Mouse (Mus musculus) G1E (cell line): ENCODE measurements at regions not wholly inside any gene's neighbourhood (a gene's known extent, or its start where the extent isn't known, plus 50 kb on each side); places are given as distances from the start of the nearest gene placed in this dataset.

Experiments
- ATAC-seq: 2 replicates; pipeline ENCODE4 v1.8.0; 2016; ENCODE audit warnings: mild to moderate bottlenecking; ENCODE audit not compliant: insufficient number of reproducible peaks, poor library complexity, low FRiP score, severe bottlenecking; ENCODE audit errors: extremely low read depth
- DNase-seq: peaks from one replicate; pipeline ENCODE4 v3.0.0; 2012; ENCODE audit warnings: low spot score
- H3K27me3 ChIP-seq: 2 replicates; pipeline ENCODE4 v1.6.1; 2012; ENCODE audit warnings: mild to moderate bottlenecking, low read length, inconsistent platforms; ENCODE audit not compliant: insufficient read depth
- H3K36me3 ChIP-seq: replicated peaks from 2 replicates; pipeline ENCODE3; 2012; ENCODE audit warnings: mild to moderate bottlenecking, inconsistent platforms
- H3K4me1 ChIP-seq: 2 replicates; pipeline ENCODE4 v1.6.1; 2012; ENCODE audit warnings: low read depth, low read length, inconsistent platforms, mixed read lengths; ENCODE audit not compliant: insufficient read depth
- H3K4me3 ChIP-seq: 2 replicates; pipeline ENCODE4 v1.5.1; 2012; ENCODE audit warnings: low read depth, mild to moderate bottlenecking, inconsistent platforms, low read length, moderate library complexity, mixed read lengths
- H3K9me3 ChIP-seq: replicated peaks from 2 replicates; pipeline ENCODE4 v1.6.1; 2012; ENCODE audit warnings: inconsistent platforms
- CTCF ChIP-seq: IDR thresholded peaks from 2 replicates; pipeline ENCODE4 v1.5.1; 2012; ENCODE audit warnings: low read depth, low read length, inconsistent platforms, mixed read lengths
- GATA1 ChIP-seq: IDR thresholded peaks from 2 replicates; pipeline ENCODE4 v1.6.1; 2012; ENCODE audit warnings: borderline replicate concordance, low read length, inconsistent platforms, mixed read lengths
- GATA2 ChIP-seq: IDR thresholded peaks from 2 replicates; pipeline ENCODE4 v1.6.1; 2012; ENCODE audit warnings: low read depth, low read length, inconsistent platforms, borderline replicate concordance
- POLR2AphosphoS5 ChIP-seq: IDR thresholded peaks from 2 replicates; pipeline ENCODE4 v1.6.1; 2012; ENCODE audit warnings: low read depth, low read length, inconsistent platforms; ENCODE audit not compliant: insufficient replicate concordance
- TAL1 ChIP-seq: conservative IDR thresholded peaks from 2 replicates; pipeline ENCODE4 v1.6.1; 2012; ENCODE audit warnings: low read depth, low read length, inconsistent platforms, mixed read lengths

DNA sequence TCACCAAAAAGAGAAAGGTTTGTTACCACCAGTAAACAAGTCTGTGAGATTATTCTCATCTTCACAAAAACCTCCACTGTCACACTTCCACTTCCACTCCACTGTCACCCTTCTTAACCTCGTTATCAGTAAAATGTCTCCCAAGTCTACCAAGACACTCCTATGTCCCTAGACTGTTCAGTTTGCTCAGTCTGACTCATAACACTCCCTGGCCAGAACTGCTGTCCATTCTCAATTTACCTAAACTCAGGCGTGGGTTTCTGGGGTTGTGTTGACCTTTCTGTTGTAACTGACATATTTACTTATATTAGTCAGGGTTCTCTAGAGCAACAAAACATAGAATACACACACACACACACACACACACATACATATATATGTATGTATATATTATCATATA lies 85.5 kb downstream of the Emp1 start:
- DNase-seq (no peak), ATAC-seq (no peak)
- no peak for TF ChIP-seq GATA1
- H3K4me3 ChIP-seq = no peak overlapping the region
- peaks cover 43% of the 10 kb centered on the region for H3K9me3 ChIP-seq
- no peaks in the 10 kb centered on the region for H3K27me3 ChIP-seq
- H3K36me3 ChIP-seq = no peaks in the 10 kb centered on the region
- no peaks in the 10 kb centered on the region for H3K4me1 ChIP-seq

DNA sequence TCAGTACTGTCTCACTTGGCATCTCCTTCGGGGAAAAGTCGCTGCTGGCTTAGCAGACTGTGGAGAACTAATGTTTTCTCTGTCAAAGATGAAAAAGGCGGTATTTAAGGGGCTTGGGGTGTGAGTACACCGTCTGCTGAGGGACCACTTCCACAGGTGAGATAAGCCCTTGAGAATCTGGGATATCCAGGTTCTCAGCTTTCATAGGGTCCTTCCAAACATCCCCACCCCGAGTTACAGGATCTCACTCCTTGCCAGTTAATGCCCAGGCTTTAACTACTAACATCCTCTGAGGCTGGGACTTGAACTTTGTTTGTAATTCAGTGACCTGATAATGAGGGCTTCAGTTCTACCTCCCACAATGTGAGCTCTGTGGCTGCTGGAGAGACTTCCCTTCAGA lies 86.9 kb downstream of the Emp1 start:
- H3K4me1 ChIP-seq = no peaks in the 10 kb centered on the region
- no peak for DNase-seq
- H3K4me3 ChIP-seq = no peak overlapping the region
- no peak for ATAC-seq
- no peaks in the 10 kb centered on the region for H3K27me3 ChIP-seq
- H3K36me3 ChIP-seq = no peaks in the 10 kb centered on the region
- no peak for TF ChIP-seq TAL1
- no peak for TF ChIP-seq CTCF
- no peak for TF ChIP-seq GATA2
- no peak for TF ChIP-seq POLR2AphosphoS5
- no peak for TF ChIP-seq GATA1
- peaks cover 39% of the 10 kb centered on the region for H3K9me3 ChIP-seq

DNA sequence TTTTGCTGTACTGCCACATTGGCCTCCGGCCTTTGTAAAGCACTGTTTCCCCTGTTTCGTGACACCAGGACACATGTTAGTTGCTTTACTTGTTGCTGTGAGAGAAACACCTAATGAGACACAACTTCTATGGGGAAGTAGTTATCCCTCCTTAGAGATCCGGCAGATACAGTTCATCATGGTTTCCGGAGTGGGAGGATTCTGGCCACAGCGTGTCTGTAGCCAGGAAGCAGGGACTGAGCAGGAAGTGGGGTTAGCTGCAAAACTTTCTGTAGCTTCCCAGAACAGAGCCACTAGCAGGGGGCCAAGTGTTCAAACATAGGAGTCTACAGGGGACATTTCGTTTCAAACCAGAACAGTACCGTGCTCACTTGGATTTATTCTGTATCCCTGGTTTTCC lies 88.2 kb downstream of the Emp1 start:
- DNase-seq (no peak), ATAC-seq (no peak)
- no peak overlapping the region for H3K4me3 ChIP-seq
- no peak for TF ChIP-seq CTCF
- no peak for TF ChIP-seq GATA1
- TF ChIP-seq POLR2AphosphoS5 = no peak
- TF ChIP-seq TAL1 = no peak
- no peak for TF ChIP-seq GATA2
- peaks cover 29% of the 10 kb centered on the region for H3K9me3 ChIP-seq
- H3K36me3 ChIP-seq = no peaks in the 10 kb centered on the region
- H3K4me1 ChIP-seq = no peaks in the 10 kb centered on the region
- H3K27me3 ChIP-seq = no peaks in the 10 kb centered on the region

DNA sequence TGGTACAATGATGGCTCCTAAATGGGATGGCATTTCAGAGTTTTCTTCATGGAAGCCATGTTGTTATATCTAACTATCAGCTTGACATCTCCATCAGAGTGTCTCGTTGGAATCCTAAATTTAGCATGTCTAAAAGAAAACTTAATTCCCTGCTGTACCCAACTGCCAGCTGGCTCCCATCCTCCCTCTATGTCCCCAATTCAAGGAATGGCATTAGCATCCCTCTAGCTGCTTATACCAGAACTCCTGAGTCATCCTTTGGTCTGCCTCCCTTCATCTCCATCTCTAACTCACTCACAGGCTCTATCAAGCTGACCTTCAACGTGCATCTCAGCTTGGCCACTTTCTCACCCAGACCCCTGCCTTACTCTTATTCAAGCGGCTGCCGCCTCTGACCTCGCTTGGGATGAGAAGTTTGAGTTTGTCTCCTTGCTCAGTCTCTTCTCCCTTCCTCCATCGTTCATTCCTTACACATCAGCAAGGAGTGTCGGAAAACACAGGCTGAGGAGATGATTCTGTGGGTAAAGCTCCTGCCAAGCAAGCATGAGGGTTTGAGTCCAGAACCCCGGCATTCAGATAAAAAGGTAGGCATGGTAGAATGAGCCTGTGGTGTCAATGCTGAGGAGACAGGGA lies 88.9 kb downstream of the Emp1 start:
- no peak for DNase-seq
- H3K4me1 ChIP-seq = no peaks in the 10 kb centered on the region
- ATAC-seq = no peak
- no peaks in the 10 kb centered on the region for H3K27me3 ChIP-seq
- H3K9me3 ChIP-seq = peaks cover 29% of the 10 kb centered on the region
- no peak overlapping the region for H3K4me3 ChIP-seq
- H3K36me3 ChIP-seq = no peaks in the 10 kb centered on the region
- TF ChIP-seq POLR2AphosphoS5 = no peak
- TF ChIP-seq CTCF = no peak
- no peak for TF ChIP-seq GATA2
- TF ChIP-seq TAL1 = no peak
- TF ChIP-seq GATA1 = no peak

DNA sequence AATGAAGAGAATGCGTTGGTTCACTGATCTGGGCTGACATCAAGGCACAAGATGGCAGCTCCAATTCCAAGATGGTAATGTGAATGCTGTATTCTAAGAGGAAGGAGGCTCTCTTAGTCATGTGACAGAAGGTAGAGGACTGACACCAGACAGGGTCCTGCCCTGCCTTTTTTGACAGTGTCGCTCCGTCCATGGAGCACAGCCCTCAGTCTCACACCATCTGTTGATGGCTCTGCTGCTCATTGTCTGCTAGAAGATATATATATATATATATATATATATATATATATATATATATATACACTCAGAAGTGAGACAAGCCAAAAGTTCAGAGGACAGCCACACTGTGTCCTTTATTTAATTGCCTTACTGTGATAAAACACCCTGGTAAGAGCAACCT lies 90.7 kb downstream of the Emp1 start:
- DNase-seq (no peak), ATAC-seq (no peak)
- Histone ChIP-seq H3K4me1 (no peaks in the 10 kb centered on the region), H3K9me3 (peaks cover 36% of the 10 kb centered on the region), H3K4me3 (no peak overlapping the region), H3K27me3 (no peaks in the 10 kb centered on the region), H3K36me3 (no peaks in the 10 kb centered on the region)
- TF ChIP-seq TAL1 (no peak), CTCF (no peak), POLR2AphosphoS5 (no peak)

DNA sequence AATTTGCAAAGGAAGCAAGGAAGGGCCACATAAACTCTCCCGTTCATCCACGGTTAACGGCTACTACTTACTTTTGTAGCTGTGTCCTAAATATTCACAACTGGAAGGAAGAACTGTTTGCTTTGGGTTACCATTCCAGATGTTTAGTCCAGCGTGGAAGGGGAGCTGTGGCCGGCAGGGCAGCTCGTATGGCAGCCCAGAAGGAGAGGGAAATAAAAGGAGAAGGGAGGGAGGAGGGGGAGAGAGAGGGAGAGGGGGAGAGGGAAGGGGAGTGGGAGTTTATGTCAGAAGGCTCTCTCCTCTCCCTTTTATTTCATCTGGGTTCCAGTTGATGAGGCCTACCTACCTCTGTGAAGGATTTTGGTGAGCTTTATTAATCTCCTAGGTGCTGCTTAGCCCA lies 110.2 kb downstream of the Emp1 start:
- no peak for ATAC-seq
- no peaks in the 10 kb centered on the region for H3K36me3 ChIP-seq
- H3K4me1 ChIP-seq = no peaks in the 10 kb centered on the region
- TF ChIP-seq GATA1 = no peak
- TF ChIP-seq TAL1 = no peak
- TF ChIP-seq GATA2 = no peak
- no peak for TF ChIP-seq POLR2AphosphoS5
- TF ChIP-seq CTCF = no peak
- H3K9me3 ChIP-seq = peaks cover 33% of the 10 kb centered on the region
- H3K4me3 ChIP-seq = no peak overlapping the region
- no peak for DNase-seq
- H3K27me3 ChIP-seq = no peaks in the 10 kb centered on the region

DNA sequence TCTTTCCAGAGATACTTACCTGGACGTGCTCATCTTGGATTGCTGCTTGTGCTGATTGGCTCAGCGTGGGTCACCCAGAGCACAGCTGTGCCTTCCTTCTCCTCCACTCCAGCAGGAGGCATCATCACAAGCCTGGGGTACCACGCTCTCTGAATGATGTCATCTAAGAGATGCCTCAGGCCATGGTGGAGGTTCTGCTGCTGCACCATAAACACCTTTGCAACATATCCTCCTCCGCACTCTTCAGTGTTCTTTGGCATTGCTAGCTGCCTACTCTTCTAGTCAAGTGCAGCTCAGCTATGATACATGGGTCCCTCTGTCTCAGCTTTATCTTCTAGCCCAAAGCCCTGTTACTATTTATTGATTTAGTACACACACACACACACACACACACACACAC lies 110.8 kb downstream of the Emp1 start:
- H3K4me1 ChIP-seq = no peaks in the 10 kb centered on the region
- no peaks in the 10 kb centered on the region for H3K27me3 ChIP-seq
- DNase-seq = no peak
- H3K9me3 ChIP-seq = peaks cover 33% of the 10 kb centered on the region
- H3K36me3 ChIP-seq = no peaks in the 10 kb centered on the region
- no peak for TF ChIP-seq TAL1
- no peak for TF ChIP-seq CTCF
- TF ChIP-seq GATA2 = no peak
- TF ChIP-seq POLR2AphosphoS5 = no peak
- TF ChIP-seq GATA1 = no peak
- H3K4me3 ChIP-seq = no peak overlapping the region
- no peak for ATAC-seq
